Mouse (Mus musculus) liver, embryonic 15.5 days (tissue): ENCODE results near the gene A430033K04Rik. TPM values are rescaled to one million over a fixed set of nuclear protein-coding genes. Genes with fewer than 3 reads are reported as not detected.

ENCODE experiments used
- ATAC-seq: fragments of 200-750 bp; cut with Nextera tagmentation; 2 replicates; pipeline ENCODE4 v1.8.0; 2017; ENCODE audit warnings: moderate number of reproducible peaks, mild to moderate bottlenecking, moderate library complexity; ENCODE audit not compliant: insufficient read depth
- H3K27ac ChIP-seq: fragments of 300-500 bp; sonication (generic); replicated peaks from 2 replicates; pipeline ENCODE4 v1.5.1; 2015; ENCODE audit warnings: mild to moderate bottlenecking, inconsistent platforms
- H3K27me3 ChIP-seq: fragments of 300-500 bp; sonication (generic); 2 replicates; pipeline ENCODE4 v1.6.1; 2015; ENCODE audit warnings: mild to moderate bottlenecking, inconsistent platforms
- H3K36me3 ChIP-seq: fragments of 300-500 bp; sonication (generic); replicated peaks from 2 replicates; pipeline ENCODE4 v1.6.1; 2015; ENCODE audit warnings: moderate library complexity, mild to moderate bottlenecking, inconsistent platforms
- H3K4me1 ChIP-seq: fragments of 300-500 bp; sonication (generic); replicated peaks from 2 replicates; pipeline ENCODE4 v1.6.1; 2015; ENCODE audit warnings: inconsistent platforms
- H3K4me2 ChIP-seq: fragments of 300-500 bp; sonication (generic); 2 replicates; pipeline ENCODE4 v1.6.1; 2015; ENCODE audit warnings: moderate library complexity, mild to moderate bottlenecking, inconsistent platforms
- H3K4me3 ChIP-seq: fragments of 300-500 bp; sonication (generic); replicated peaks from 2 replicates; pipeline ENCODE4 v1.5.1; 2015; ENCODE audit warnings: mild to moderate bottlenecking, inconsistent platforms
- H3K9ac ChIP-seq: fragments of 300-500 bp; sonication (generic); 2 replicates; pipeline ENCODE4 v1.6.1; 2015; ENCODE audit warnings: moderate library complexity, mild to moderate bottlenecking, inconsistent platforms
- H3K9me3 ChIP-seq: fragments of 300-500 bp; sonication (generic); replicated peaks from 2 replicates; pipeline ENCODE4 v1.6.1; 2016; ENCODE audit warnings: inconsistent platforms
- WGBS: fragments of 180-500 bp; shearing (Covaris S2); methylation state at CpG from one replicate; pipeline ENCODE4 v1.1.7; 2015; ENCODE audit warnings: mixed read lengths; ENCODE audit not compliant: insufficient replicate concordance; 5-methylcytosine and 5-hydroxymethylcytosine counted together
- microRNA-seq: library from miRNA; unstranded; fragments of <30 nt; microRNA quantifications from one replicate; pipeline ENCODE4, GENCODE M21; 2016
- polyA plus RNA-seq: library from polyadenylated mRNA; unstranded; fragments of >200 nt; fragmentation: Nextera tagmentation; extraction: Ambion mirVana; gene quantifications from 2 replicates; pipeline ENCODE4 v1.2.1, GENCODE M21; 2015

The A430033K04Rik gene
- polyA plus RNA-seq, 1 experiment from 2014 or later, result 3.8 TPM

DNA sequence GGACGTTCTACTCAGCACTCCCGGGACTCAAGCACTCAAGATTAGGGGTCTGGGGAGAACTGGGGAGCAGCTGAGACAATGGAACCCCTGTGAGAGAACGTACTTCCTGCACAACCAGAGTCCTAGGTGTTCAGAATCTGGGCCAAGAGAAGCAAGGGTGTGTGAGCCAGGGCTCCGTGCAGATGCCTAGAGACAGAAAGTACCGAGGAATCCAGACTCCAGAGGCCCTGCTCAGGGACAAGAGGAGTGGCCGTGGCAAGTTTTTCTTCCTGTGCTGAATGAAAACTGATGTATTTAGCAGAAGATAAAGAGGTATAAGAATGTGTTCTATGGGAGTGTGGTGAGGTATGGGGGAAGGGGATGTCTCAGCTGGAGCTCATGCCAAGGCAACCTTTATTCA is 74.8 kb downstream of the A430033K04Rik start:
- Histone ChIP-seq H3K4me2 (no peak overlapping the region), H3K27ac (no peak overlapping the region), H3K36me3 (no peaks in the 10 kb centered on the region), H3K9me3 (no peaks in the 10 kb centered on the region), H3K4me3 (no peak overlapping the region), H3K4me1 (no peaks in the 10 kb centered on the region), H3K9ac (no peak overlapping the region), H3K27me3 (no peaks in the 10 kb centered on the region)
- 55% methylated on average over 6 of the region's 6 CpGs for WGBS
- ATAC-seq, result no peak

Small RNA genes within 50 kb of the gene (microRNA-seq; reads per million reads assigned to microRNA genes)
- not detected for gene Gm24082

Other genes starting within 250 kb of the A430033K04Rik start
- gene Zfp157, start 181.4 kb upstream of the A430033K04Rik start, polyA plus RNA-seq, result 4.7 and 5.7 TPM in 2 replicates
- not detected in 2 replicates for gene 1700123K08Rik, start 58.1 kb upstream of the A430033K04Rik start, polyA plus RNA-seq
- gene Zfp68, start 3.1 kb upstream of the A430033K04Rik start, polyA plus RNA-seq, result 12.6 and 14.3 TPM in 2 replicates
- gene Fam20c, start 131.7 kb downstream of the A430033K04Rik start, polyA plus RNA-seq, result 11.1 and 14.3 TPM in 2 replicates
- not detected in 2 replicates for gene Gm5294, start 197.2 kb downstream of the A430033K04Rik start, polyA plus RNA-seq